Mouse (Mus musculus) layer of hippocampus, adult 18-20 months (tissue): ENCODE data around the gene Sstr1. TPM values are rescaled to one million over a fixed set of nuclear protein-coding genes. Genes with fewer than 3 reads are reported as not detected.

ENCODE experiments used
- DNase-seq, 2 experiments: peaks; one replicate each; pipeline ENCODE4 v3.0.0; 2022; ENCODE audit warnings: low spot score in 2 of 2
- long read RNA-seq: library from polyadenylated mRNA; stranded (forward); transcript quantifications from one replicate; pipeline ENCODE4 v2.0.0, GENCODE M21; 2021
- total RNA-seq, 2 experiments: library from RNA; stranded (reverse); gene quantifications; 2 replicates each; pipeline ENCODE4 v1.2.3; 2021

The Sstr1 gene
- total RNA-seq, result 10 to 100 TPM; 20.2 to 31.5 TPM
- long read RNA-seq, partial matches to known transcripts, result 0 of 6 reads
- long read RNA-seq, other reads (novel, unspliced or antisense), result 6 of 6 reads

- peak in 1 of 2 experiments; percentile 19 for DNase-seq
These were observed at the start of gene Sstr1 for GRCm38 (mm10) chr12:58211163-58212071. Sstr1 (plus strand) TSS chr12:58211772.

GRCm38 (mm10) chr12:58198810-58199209 is 12.8 kb upstream of the Sstr1 start:
- no peak for DNase-seq

GRCm38 (mm10) chr12:58201190-58201589 is 10.4 kb upstream of the Sstr1 start:
- DNase-seq, result no peak

- no peak for DNase-seq
These were observed 3.6 kb upstream of the Sstr1 start for GRCm38 (mm10) chr12:58207956-58208355.

GRCm38 (mm10) chr12:58212261-58212923 is 820 bp downstream of the Sstr1 start:
- DNase-seq, result peak; percentile 41 to 45

GRCm38 (mm10) chr12:58212924-58213450 is 1.4 kb downstream of the Sstr1 start:
- DNase-seq, result peak; percentile 20 to 30

GRCm38 (mm10) chr12:58213451-58214288 is 2.1 kb downstream of the Sstr1 start:
- DNase-seq, result peak in 1 of 2 experiments; percentile 46

GRCm38 (mm10) chr12:58214289-58215136 is 2.9 kb downstream of the Sstr1 start:
- no peak for DNase-seq

- no peak for DNase-seq
These were observed 4.6 kb downstream of the Sstr1 start for GRCm38 (mm10) chr12:58216218-58216617.

- no peak for DNase-seq
These were observed 7.5 kb downstream of the Sstr1 start for GRCm38 (mm10) chr12:58219078-58219477.

- no peak for DNase-seq
These were observed 14.1 kb downstream of the Sstr1 start for GRCm38 (mm10) chr12:58225644-58226043.

GRCm38 (mm10) chr12:58232489-58232888 is 20.9 kb downstream of the Sstr1 start:
- no peak for DNase-seq

- no peak for DNase-seq
These were observed 40.3 kb downstream of the Sstr1 start for GRCm38 (mm10) chr12:58251901-58252300.

Other genes with a start within 250 kb of the Sstr1 start
- gene Clec14a, start 57.5 kb downstream of the Sstr1 start, total RNA-seq, result 1 to 10 TPM; 2.0 to 3.5 TPM